Mouse (Mus musculus): ENCODE results near the gene Ube2g1. TPM values are rescaled to one million over a fixed set of nuclear protein-coding genes. Genes with fewer than 3 reads are reported as not detected.
A peak's percentile ranks its signal among the peaks of the same experiment; 100 is the strongest.
"Not testable (repeated sequence)": the region's sequence is repeated elsewhere in the genome, so short reads cannot be mapped to it uniquely, and the experiment has no call there.

The Ube2g1 gene
- polyA plus RNA-seq, 1 experiment from 2014 or later: 106 TPM

DNA sequence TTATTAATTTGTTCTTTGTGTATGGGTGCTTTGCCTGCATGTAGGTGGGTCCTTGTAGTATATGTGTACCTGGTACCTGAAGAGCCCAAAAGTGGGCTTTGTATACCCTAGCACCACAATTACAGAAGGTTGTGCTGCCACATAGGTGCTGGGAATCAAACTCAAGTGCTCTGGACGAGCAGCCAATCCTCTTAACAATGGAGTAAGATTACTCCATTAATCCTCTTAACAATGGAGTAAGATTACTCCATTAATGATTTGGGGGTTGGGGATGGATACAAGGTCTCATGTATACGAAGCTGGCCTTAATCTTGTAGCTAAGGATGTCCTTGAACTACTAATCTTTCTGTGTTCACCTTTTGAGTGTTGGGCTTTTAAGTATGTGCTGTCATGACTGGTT lies 68.2 kb downstream of the Ube2g1 start:
- Histone ChIP-seq H3K36me3 (replicated peaks) (no peaks in the 10 kb centered on the region), H3K4me1 (no peaks in the 10 kb centered on the region), H3K27me3 (no peaks in the 10 kb centered on the region), H3K9ac (no peak overlapping the region), H3K4me2 (no peak overlapping the region), H3K4me3 (replicated peaks) (no peak overlapping the region), H3K27ac (no peak overlapping the region), H3K9me3 (no peaks in the 10 kb centered on the region)
- ATAC-seq (ENCODE audit: low FRiP score): no peak
- WGBS: 42% methylated on average over 2 of the region's 2 CpGs

- H3K9me3 ChIP-seq: no peaks in the 10 kb centered on the region
- no peak for ATAC-seq (ENCODE audit: low FRiP score)
- H3K4me1 ChIP-seq: no peaks in the 10 kb centered on the region
- no peak overlapping the region for H3K9ac ChIP-seq
- no peak overlapping the region for H3K4me3 ChIP-seq (replicated peaks)
- no peaks in the 10 kb centered on the region for H3K27me3 ChIP-seq
- no peak overlapping the region for H3K27ac ChIP-seq
- H3K4me2 ChIP-seq: no peak overlapping the region
- peaks cover 5% of the 10 kb centered on the region for H3K36me3 ChIP-seq (replicated peaks)
Measured at GRCm38 (mm10) chr11:72680726-72681125, 73.6 kb downstream of the Ube2g1 start.

GRCm38 (mm10) chr11:72683402-72683801 lies 76.3 kb downstream of the Ube2g1 start:
- Histone ChIP-seq H3K36me3 (replicated peaks) (peaks cover 5% of the 10 kb centered on the region), H3K9me3 (no peaks in the 10 kb centered on the region)
- 94% methylated on average over 2 of the region's 2 CpGs for WGBS

GRCm38 (mm10) chr11:72686697-72687096 lies 79.6 kb downstream of the Ube2g1 start:
- no peak overlapping the region for H3K4me2 ChIP-seq
- H3K27me3 ChIP-seq: no peaks in the 10 kb centered on the region
- ATAC-seq (ENCODE audit: low FRiP score): no peak
- H3K36me3 ChIP-seq (replicated peaks): no peaks in the 10 kb centered on the region
- no peak overlapping the region for H3K27ac ChIP-seq
- peaks cover 15% of the 10 kb centered on the region for H3K4me1 ChIP-seq
- H3K9ac ChIP-seq: no peak overlapping the region
- no peaks in the 10 kb centered on the region for H3K9me3 ChIP-seq
- no peak overlapping the region for H3K4me3 ChIP-seq (replicated peaks)

More at GRCm38 (mm10) chr11:72683402-72683801, 76.3 kb downstream of the Ube2g1 start:
- no peak for ATAC-seq (ENCODE audit: low FRiP score)
- H3K4me3 ChIP-seq (replicated peaks): no peak overlapping the region
- no peak overlapping the region for H3K4me2 ChIP-seq
- no peak overlapping the region for H3K27ac ChIP-seq
- H3K4me1 ChIP-seq: no peaks in the 10 kb centered on the region
- no peak overlapping the region for H3K9ac ChIP-seq
- no peaks in the 10 kb centered on the region for H3K27me3 ChIP-seq

- Histone ChIP-seq H3K27me3 (no peaks in the 10 kb centered on the region), H3K36me3 (replicated peaks) (no peaks in the 10 kb centered on the region; the same call in 1 of the 2 replicates), H3K4me1 (peaks cover 24% of the 10 kb centered on the region), H3K27ac (no peak overlapping the region), H3K9ac (no peak overlapping the region), H3K4me3 (replicated peaks) (no peak overlapping the region), H3K4me2 (no peak overlapping the region), H3K9me3 (no peaks in the 10 kb centered on the region)
- no peak for ATAC-seq (ENCODE audit: low FRiP score)
- 8% methylated on average over 5 of the region's 5 CpGs for WGBS
Measured at GRCm38 (mm10) chr11:72688242-72688641, 81.2 kb downstream of the Ube2g1 start.

GRCm38 (mm10) chr11:72689115-72689514 lies 82.0 kb downstream of the Ube2g1 start:
- 81% methylated on average over 3 of the region's 3 CpGs for WGBS
- peak overlapping the region; percentile 83 for H3K9ac ChIP-seq

DNA sequence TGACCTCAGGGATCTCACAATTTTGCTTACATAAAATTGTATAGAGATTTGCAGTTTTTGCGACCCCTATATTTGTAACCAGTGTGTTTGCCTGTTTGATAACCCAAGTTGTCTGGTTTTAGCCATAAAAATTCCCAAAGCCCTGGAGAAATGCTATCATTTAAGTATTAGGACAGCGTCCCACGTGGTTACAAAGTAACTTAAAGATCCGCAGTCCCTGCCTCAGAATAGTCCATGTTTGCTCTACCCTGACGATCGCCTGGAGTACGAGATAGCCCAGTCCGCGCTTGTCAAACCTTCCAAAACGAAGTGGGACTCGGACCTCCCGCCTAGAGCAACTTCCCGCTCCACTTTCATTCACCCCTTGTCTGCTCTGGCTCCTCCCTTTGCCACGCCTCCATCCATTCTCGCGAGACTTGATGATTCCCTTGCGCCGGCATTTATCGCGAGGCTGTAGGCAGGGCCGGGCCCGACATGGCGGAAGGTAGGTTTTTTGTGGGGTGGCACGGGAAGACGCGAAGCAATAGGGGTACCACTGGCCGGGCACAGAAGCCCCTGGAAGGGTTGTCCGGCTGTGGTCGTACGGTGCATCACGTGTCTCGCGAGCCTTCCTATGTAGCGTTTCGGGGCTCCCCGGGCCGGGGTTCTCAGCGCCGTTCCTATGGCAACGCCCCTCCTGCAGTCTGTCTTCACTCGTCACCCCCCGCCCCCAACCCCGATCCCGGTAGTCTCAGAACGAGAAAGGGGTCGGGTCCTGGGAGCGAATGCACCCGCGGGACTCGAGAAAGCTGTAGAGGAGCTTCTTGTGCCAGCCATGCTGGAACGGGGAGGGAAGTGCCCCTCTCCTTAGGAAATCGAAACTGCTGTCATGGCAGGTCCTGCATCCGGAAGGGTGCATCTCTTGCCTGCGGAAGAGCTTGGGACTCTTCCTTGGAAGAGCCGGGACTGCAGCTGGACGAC lies 82.7 kb downstream of the Ube2g1 start, which contains the start of gene Ankfy1:
Gene Ankfy1 (plus strand): TSS at position 456 of the 960 bp plus-strand sequence.
- H3K36me3 ChIP-seq (replicated peaks): no peaks in the 10 kb centered on the region; the same call in 1 of the 2 replicates
- ATAC-seq (ENCODE audit: low FRiP score): peak; percentile 98
- peak within 1 kb of the TSS; percentile 86 for H3K4me2 ChIP-seq
- H3K27me3 ChIP-seq: no peaks in the 10 kb centered on the region
- peak within 1 kb of the TSS; percentile 83 for H3K9ac ChIP-seq
- WGBS: under 1% methylated on average over 56 of the region's 56 CpGs
- peak within 1 kb of the TSS; percentile 89 for H3K27ac ChIP-seq
- no peaks in the 10 kb centered on the region for H3K9me3 ChIP-seq
- peaks cover 24% of the 10 kb centered on the region for H3K4me1 ChIP-seq
- H3K4me3 ChIP-seq (replicated peaks): peak within 1 kb of the TSS; percentile 79

More at GRCm38 (mm10) chr11:72689115-72689514, 82.0 kb downstream of the Ube2g1 start:
- H3K9me3 ChIP-seq: no peaks in the 10 kb centered on the region
- H3K4me3 ChIP-seq (replicated peaks): peak overlapping the region; percentile 79
- peak overlapping the region; percentile 86 for H3K4me2 ChIP-seq
- H3K4me1 ChIP-seq: peaks cover 24% of the 10 kb centered on the region
- ATAC-seq (ENCODE audit: low FRiP score): no peak
- no peak overlapping the region for H3K27ac ChIP-seq
- no peaks in the 10 kb centered on the region for H3K27me3 ChIP-seq
- H3K36me3 ChIP-seq (replicated peaks): no peaks in the 10 kb centered on the region; the same call in 1 of the 2 replicates

- Histone ChIP-seq H3K4me1 (peaks cover 24% of the 10 kb centered on the region), H3K9ac (no peak overlapping the region), H3K4me2 (no peak overlapping the region), H3K9me3 (no peaks in the 10 kb centered on the region), H3K27ac (no peak overlapping the region), H3K4me3 (replicated peaks) (no peak overlapping the region), H3K36me3 (replicated peaks) (peaks cover 4% of the 10 kb centered on the region; the same call in 1 of the 2 replicates), H3K27me3 (no peaks in the 10 kb centered on the region)
- 78% methylated on average over 4 of the region's 4 CpGs for WGBS
- ATAC-seq (ENCODE audit: low FRiP score): no peak
Measured at GRCm38 (mm10) chr11:72692353-72692752, 85.3 kb downstream of the Ube2g1 start.

GRCm38 (mm10) chr11:72695025-72695424 lies 87.9 kb downstream of the Ube2g1 start:
- Histone ChIP-seq H3K27me3 (no peaks in the 10 kb centered on the region), H3K4me1 (peaks cover 20% of the 10 kb centered on the region), H3K9ac (no peak overlapping the region), H3K36me3 (replicated peaks) (peaks cover 4% of the 10 kb centered on the region), H3K27ac (no peak overlapping the region), H3K4me2 (no peak overlapping the region), H3K4me3 (replicated peaks) (no peak overlapping the region), H3K9me3 (no peaks in the 10 kb centered on the region)
- ATAC-seq (ENCODE audit: low FRiP score): no peak
- WGBS: 95% methylated on average over 3 of the region's 3 CpGs

DNA sequence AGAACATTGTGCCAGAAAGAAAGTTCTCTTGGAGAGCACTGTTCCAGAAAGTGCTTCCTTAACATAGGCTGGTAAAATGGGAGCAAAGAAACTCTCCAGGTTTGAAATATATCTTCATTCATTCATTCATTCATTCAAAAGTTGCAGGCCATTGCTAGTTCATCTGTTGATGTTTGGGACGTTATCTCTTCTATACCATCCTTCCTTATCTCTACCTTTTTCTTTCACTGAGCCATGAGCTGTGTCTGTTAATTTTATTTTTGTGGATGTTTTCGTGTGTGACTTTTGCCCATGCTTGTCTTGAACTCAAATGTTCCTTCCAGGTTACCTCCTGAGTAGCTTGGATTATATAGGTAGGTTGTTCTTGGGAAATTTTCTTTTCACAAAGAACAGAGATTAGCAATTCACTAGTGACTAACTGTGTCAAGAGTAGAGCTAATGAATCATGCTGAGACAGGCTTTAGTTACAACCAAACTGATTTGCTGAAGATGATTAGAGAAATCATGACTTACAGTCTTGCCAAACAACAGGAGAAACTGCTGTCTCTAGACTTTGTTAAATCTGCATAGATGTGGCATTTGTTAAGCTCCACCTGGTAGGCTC lies 89.4 kb downstream of the Ube2g1 start:
- Histone ChIP-seq H3K9me3 (no peaks in the 10 kb centered on the region), H3K4me2 (no peak overlapping the region), H3K36me3 (replicated peaks) (peaks cover 4% of the 10 kb centered on the region), H3K9ac (no peak overlapping the region), H3K27ac (no peak overlapping the region), H3K4me1 (peaks cover 10% of the 10 kb centered on the region), H3K27me3 (no peaks in the 10 kb centered on the region), H3K4me3 (replicated peaks) (no peak overlapping the region)
- 93% methylated on average over 2 of the region's 2 CpGs for WGBS
- no peak for ATAC-seq (ENCODE audit: low FRiP score)

GRCm38 (mm10) chr11:72697323-72697722 lies 90.2 kb downstream of the Ube2g1 start:
- H3K27ac ChIP-seq: no peak overlapping the region
- H3K4me3 ChIP-seq (replicated peaks): no peak overlapping the region
- H3K4me1 ChIP-seq: 0 out of 2 replicates have a peak, but pooled peaks cover 4% of the 10 kb centered on the region
- H3K27me3 ChIP-seq: no peaks in the 10 kb centered on the region
- H3K4me2 ChIP-seq: no peak overlapping the region
- H3K9ac ChIP-seq: no peak overlapping the region
- no peak for ATAC-seq (ENCODE audit: low FRiP score)
- peaks cover 4% of the 10 kb centered on the region for H3K36me3 ChIP-seq (replicated peaks)
- H3K9me3 ChIP-seq: no peaks in the 10 kb centered on the region

DNA sequence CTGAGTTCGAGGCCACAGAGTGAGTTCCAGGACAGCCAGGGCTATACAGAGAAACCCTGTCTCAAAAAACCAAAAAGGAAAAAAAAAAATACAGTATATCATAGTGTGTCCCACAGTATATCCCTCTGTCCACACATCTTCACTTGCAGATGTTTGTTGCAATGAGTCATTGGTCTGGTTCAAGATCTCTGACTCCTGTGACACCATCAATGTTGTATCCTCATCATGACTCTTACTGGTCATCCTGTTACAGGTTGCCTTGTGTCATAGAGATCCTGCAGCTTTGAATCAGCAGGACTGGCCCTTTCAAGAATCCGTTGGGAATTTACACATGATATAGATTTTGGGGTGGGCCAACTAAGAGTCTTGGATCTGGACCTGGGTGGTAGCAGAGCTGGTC lies 98.0 kb downstream of the Ube2g1 start:
- H3K9ac ChIP-seq; H3K36me3 ChIP-seq (replicated peaks); H3K4me1 ChIP-seq; H3K27ac ChIP-seq; H3K27me3 ChIP-seq; H3K4me2 ChIP-seq; ATAC-seq (ENCODE audit: low FRiP score); H3K9me3 ChIP-seq; H3K4me3 ChIP-seq (replicated peaks): not testable (repeated sequence)
- 87% methylated on average over 2 of the region's 2 CpGs for WGBS

Measured in forebrain, embryonic 12.5 days (tissue).